Mouse (Mus musculus): Measurements from ENCODE around the gene Kcnk1. TPM values are rescaled to one million over a fixed set of nuclear protein-coding genes. Genes with fewer than 3 reads are reported as not detected.

Kcnk1 gene
- polyA plus RNA-seq, 1 experiment = 40.5 TPM

DNA sequence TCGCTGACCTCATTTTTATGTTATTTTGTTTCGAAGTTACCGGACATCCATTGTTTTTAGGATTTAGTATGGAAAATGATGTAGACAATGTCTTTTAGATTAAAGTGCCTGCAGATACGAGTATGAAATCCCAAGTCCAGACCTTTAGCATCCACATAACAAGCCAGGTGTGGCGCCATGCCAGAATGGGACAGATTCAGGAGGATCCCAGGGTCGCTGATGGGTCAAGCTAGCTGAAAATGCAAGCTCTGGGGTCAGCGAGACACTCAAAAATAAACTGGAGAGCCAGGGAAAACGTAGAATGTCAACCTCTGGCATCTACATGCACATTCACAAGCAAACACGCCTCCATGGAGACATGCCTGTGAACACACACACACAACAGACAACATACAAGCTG lies 31.2 kb downstream of the Kcnk1 start:
- TF ChIP-seq CTCF (IDR thresholded peaks at IDR 0.05; ENCODE audit: extremely low read depth, insufficient read length, insufficient replicate concordance, low read depth, low read length) = no peak
- no peak for TF ChIP-seq POLR2A (IDR thresholded peaks at IDR 0.05; ENCODE audit: low read depth, low read length)
- no peak overlapping the region for H3K4me3 ChIP-seq (ENCODE audit: low read depth, low read length)
- H3K27me3 ChIP-seq (ENCODE audit: control insufficient read depth, insufficient read depth, low read length) = no peaks in the 10 kb centered on the region
- 0 out of 2 replicates have a peak, but pooled peaks cover 3% of the 10 kb centered on the region for H3K36me3 ChIP-seq (ENCODE audit: control insufficient read depth, insufficient read depth, low read length)
- H3K27ac ChIP-seq (ENCODE audit: insufficient read depth, low read depth, low read length) = no peak overlapping the region
- peaks cover 8% of the 10 kb centered on the region; the same call in 1 of the 2 replicates for H3K4me1 ChIP-seq (ENCODE audit: control insufficient read depth, insufficient read depth, insufficient read length, low read length)
- WGBS = 87% methylated on average over 9 of the region's 9 CpGs

DNA sequence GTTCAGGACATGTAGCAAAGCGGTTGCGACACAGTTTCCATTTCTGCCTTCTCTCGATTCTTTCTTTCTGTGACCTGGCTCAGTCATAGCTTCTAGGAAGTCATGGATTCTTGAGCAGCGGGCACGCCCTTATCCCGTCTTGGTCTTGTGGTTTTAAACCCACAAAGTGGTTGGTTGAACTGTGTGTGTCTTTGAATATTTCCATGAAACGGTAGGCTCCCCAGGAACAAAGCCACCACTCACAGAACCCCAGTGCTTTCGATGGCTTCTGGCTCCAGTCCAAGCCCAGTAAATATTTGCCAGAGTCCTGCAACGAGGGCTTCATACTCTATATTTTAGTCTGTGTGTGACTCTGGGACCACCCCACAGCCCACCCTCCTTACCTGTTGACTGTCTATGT lies 31.6 kb downstream of the Kcnk1 start:
- no peak overlapping the region for H3K4me3 ChIP-seq (ENCODE audit: low read depth, low read length)
- H3K4me1 ChIP-seq (ENCODE audit: control insufficient read depth, insufficient read depth, insufficient read length, low read length) = peaks cover 8% of the 10 kb centered on the region; the same call in 1 of the 2 replicates
- no peak for TF ChIP-seq POLR2A (IDR thresholded peaks at IDR 0.05; ENCODE audit: low read depth, low read length)
- no peak for TF ChIP-seq CTCF (IDR thresholded peaks at IDR 0.05; ENCODE audit: extremely low read depth, insufficient read length, insufficient replicate concordance, low read depth, low read length)
- no peak overlapping the region for H3K27ac ChIP-seq (ENCODE audit: insufficient read depth, low read depth, low read length)
- 0 out of 2 replicates have a peak, but pooled peaks cover 3% of the 10 kb centered on the region for H3K36me3 ChIP-seq (ENCODE audit: control insufficient read depth, insufficient read depth, low read length)
- no peaks in the 10 kb centered on the region for H3K27me3 ChIP-seq (ENCODE audit: control insufficient read depth, insufficient read depth, low read length)
- WGBS = 27% methylated on average over 9 of the region's 9 CpGs

DNA sequence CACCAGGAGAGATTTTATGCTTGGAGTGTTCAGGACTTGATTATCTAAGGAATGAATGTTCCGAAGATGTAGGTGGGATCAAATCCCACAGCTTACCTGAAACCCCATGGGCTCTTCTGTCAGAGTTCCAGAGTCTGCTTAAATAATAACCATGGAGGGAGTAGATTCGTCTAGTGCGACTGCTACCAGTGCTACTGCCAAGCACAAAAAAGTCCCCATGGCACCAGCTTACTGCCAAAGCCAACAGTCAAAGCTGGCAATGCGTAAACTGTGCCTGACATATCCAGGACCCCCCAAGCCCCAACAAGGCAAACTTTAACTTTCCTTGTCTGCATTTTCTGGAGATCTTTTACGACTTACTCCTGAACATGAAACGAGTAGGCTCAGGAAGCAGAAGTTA lies 32.5 kb downstream of the Kcnk1 start:
- Histone ChIP-seq H3K4me1 (ENCODE audit: control insufficient read depth, insufficient read depth, insufficient read length, low read length) (peaks cover 8% of the 10 kb centered on the region; the same call in 1 of the 2 replicates), H3K36me3 (ENCODE audit: control insufficient read depth, insufficient read depth, low read length) (0 out of 2 replicates have a peak, but pooled peaks cover 6% of the 10 kb centered on the region), H3K27me3 (ENCODE audit: control insufficient read depth, insufficient read depth, low read length) (no peaks in the 10 kb centered on the region), H3K4me3 (ENCODE audit: low read depth, low read length) (no peak overlapping the region), H3K27ac (ENCODE audit: insufficient read depth, low read depth, low read length) (no peak overlapping the region)
- no peak for TF ChIP-seq CTCF (IDR thresholded peaks at IDR 0.05; ENCODE audit: extremely low read depth, insufficient read length, insufficient replicate concordance, low read depth, low read length)
- TF ChIP-seq POLR2A (IDR thresholded peaks at IDR 0.05; ENCODE audit: low read depth, low read length) = no peak
- 74% methylated on average over 6 of the region's 6 CpGs for WGBS

DNA sequence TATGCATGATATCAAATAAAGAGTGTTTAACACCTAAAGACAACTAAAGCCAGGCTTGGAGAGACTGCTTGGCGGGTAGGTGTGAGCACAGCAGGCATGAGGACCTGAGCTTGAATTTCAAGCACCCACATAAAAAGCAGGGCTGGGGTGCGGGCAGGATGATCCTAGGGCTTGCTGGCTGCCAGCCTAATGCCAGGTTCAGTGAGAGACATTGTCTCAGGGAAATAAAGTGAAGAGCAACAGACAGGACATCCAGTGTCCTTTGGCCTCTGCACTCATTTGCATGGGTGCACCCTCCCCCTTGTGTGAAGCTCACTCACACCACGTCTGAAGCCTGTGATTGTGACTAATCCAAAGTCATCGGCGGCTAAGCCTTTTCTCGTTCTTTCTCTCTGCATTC lies 34.0 kb downstream of the Kcnk1 start:
- 0 out of 2 replicates have a peak, but pooled peaks cover 6% of the 10 kb centered on the region for H3K36me3 ChIP-seq (ENCODE audit: control insufficient read depth, insufficient read depth, low read length)
- H3K4me1 ChIP-seq (ENCODE audit: control insufficient read depth, insufficient read depth, insufficient read length, low read length) = peaks cover 7% of the 10 kb centered on the region; the same call in 1 of the 2 replicates
- no peak for TF ChIP-seq CTCF (IDR thresholded peaks at IDR 0.05; ENCODE audit: extremely low read depth, insufficient read length, insufficient replicate concordance, low read depth, low read length)
- TF ChIP-seq POLR2A (IDR thresholded peaks at IDR 0.05; ENCODE audit: low read depth, low read length) = no peak
- WGBS = 67% methylated on average over 6 of the region's 6 CpGs
- no peak overlapping the region; the same call in 1 of the 2 replicates for H3K27ac ChIP-seq (ENCODE audit: insufficient read depth, low read depth, low read length)
- no peaks in the 10 kb centered on the region for H3K27me3 ChIP-seq (ENCODE audit: control insufficient read depth, insufficient read depth, low read length)
- H3K4me3 ChIP-seq (ENCODE audit: low read depth, low read length) = no peak overlapping the region

DNA sequence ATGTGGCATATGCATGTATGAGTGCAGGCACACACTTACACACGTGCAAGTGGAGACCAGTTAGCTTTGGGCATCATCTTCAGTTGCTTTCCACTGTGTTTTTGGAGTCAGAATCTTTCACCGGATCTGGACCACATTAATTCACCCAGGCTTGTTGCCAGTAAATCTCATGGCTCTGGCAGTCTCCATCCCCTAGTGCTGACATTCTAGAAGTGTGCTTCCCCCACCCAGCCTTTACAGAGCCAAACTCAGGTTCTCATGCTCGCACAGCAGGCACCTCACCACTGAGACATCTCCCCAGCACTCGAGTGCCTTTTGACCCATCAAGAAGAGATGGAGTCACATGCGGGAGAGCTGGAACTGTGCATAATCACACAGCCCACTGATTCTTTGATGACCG lies 37.8 kb downstream of the Kcnk1 start:
- no peaks in the 10 kb centered on the region for H3K27me3 ChIP-seq (ENCODE audit: control insufficient read depth, insufficient read depth, low read length)
- H3K27ac ChIP-seq (ENCODE audit: insufficient read depth, low read depth, low read length) = no peak overlapping the region
- no peaks in the 10 kb centered on the region for H3K4me1 ChIP-seq (ENCODE audit: control insufficient read depth, insufficient read depth, insufficient read length, low read length)
- TF ChIP-seq CTCF (IDR thresholded peaks at IDR 0.05; ENCODE audit: extremely low read depth, insufficient read length, insufficient replicate concordance, low read depth, low read length) (no peak), POLR2A (IDR thresholded peaks at IDR 0.05; ENCODE audit: low read depth, low read length) (no peak)
- 82% methylated on average over 6 of the region's 6 CpGs for WGBS
- H3K36me3 ChIP-seq (ENCODE audit: control insufficient read depth, insufficient read depth, low read length) = 0 out of 2 replicates have a peak, but pooled peaks cover 3% of the 10 kb centered on the region
- H3K4me3 ChIP-seq (ENCODE audit: low read depth, low read length) = no peak overlapping the region

DNA sequence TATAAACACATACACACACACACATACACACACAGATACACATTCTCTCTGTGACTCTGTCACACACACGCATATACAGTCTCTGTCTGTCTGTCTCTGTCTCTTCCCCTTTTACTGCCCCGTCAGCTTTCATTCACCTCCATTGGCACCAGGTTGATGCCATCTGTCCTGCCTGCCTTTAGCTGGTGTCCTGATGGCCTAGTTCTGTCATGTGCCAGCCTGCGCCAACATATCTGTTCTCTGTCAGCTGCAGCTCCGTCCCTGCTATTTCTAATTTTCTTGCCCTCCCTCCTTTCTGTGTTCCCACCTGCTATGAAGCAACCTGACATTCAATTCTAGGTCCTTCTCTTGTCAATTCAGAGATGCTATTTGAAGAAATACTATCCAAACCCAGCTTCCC lies 40.1 kb downstream of the Kcnk1 start:
- TF ChIP-seq POLR2A (IDR thresholded peaks at IDR 0.05; ENCODE audit: low read depth, low read length) = no peak
- no peak for TF ChIP-seq CTCF (IDR thresholded peaks at IDR 0.05; ENCODE audit: extremely low read depth, insufficient read length, insufficient replicate concordance, low read depth, low read length)
- Histone ChIP-seq H3K4me3 (ENCODE audit: low read depth, low read length) (no peak overlapping the region), H3K36me3 (ENCODE audit: control insufficient read depth, insufficient read depth, low read length) (0 out of 2 replicates have a peak, but pooled peaks cover 3% of the 10 kb centered on the region), H3K4me1 (ENCODE audit: control insufficient read depth, insufficient read depth, insufficient read length, low read length) (no peaks in the 10 kb centered on the region), H3K27me3 (ENCODE audit: control insufficient read depth, insufficient read depth, low read length) (no peaks in the 10 kb centered on the region), H3K27ac (ENCODE audit: insufficient read depth, low read depth, low read length) (no peak overlapping the region)
- 85% methylated on average over 4 of the region's 4 CpGs for WGBS

DNA sequence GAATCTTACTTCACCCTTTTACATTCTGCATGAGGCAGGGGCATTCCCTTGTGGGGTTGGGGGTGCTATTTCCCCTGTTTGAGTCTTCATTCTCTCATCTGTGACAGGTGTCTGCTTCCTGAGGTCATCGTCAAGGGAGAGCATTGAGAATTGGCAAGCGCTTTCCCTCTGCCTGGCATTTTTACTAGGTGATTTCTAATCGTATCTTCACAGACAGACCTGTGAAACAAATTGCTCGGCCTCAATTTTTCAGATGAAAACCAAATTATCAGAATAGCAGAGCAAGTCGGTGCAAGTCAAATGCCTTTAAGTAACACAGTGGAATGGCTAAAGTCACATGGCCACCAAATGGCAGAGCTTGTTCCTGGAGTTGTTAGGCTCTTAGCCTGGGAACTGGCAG lies 41.4 kb downstream of the Kcnk1 start:
- no peak for TF ChIP-seq CTCF (IDR thresholded peaks at IDR 0.05; ENCODE audit: extremely low read depth, insufficient read length, insufficient replicate concordance, low read depth, low read length)
- TF ChIP-seq POLR2A (IDR thresholded peaks at IDR 0.05; ENCODE audit: low read depth, low read length) = no peak
- WGBS = 87% methylated on average over 5 of the region's 5 CpGs
- Histone ChIP-seq H3K27me3 (ENCODE audit: control insufficient read depth, insufficient read depth, low read length) (no peaks in the 10 kb centered on the region), H3K27ac (ENCODE audit: insufficient read depth, low read depth, low read length) (no peak overlapping the region), H3K4me1 (ENCODE audit: control insufficient read depth, insufficient read depth, insufficient read length, low read length) (no peaks in the 10 kb centered on the region), H3K36me3 (ENCODE audit: control insufficient read depth, insufficient read depth, low read length) (0 out of 2 replicates have a peak, but pooled peaks cover 3% of the 10 kb centered on the region), H3K4me3 (ENCODE audit: low read depth, low read length) (no peak overlapping the region)

All from small intestine, adult 2 months (tissue).